Mouse (Mus musculus): ENCODE results near the gene Amz1. TPM values are rescaled to one million over a fixed set of nuclear protein-coding genes. Genes with fewer than 3 reads are reported as not detected.

Amz1 gene
- polyA plus RNA-seq, 1 experiment from 2014 or later = 1.8 TPM

DNA sequence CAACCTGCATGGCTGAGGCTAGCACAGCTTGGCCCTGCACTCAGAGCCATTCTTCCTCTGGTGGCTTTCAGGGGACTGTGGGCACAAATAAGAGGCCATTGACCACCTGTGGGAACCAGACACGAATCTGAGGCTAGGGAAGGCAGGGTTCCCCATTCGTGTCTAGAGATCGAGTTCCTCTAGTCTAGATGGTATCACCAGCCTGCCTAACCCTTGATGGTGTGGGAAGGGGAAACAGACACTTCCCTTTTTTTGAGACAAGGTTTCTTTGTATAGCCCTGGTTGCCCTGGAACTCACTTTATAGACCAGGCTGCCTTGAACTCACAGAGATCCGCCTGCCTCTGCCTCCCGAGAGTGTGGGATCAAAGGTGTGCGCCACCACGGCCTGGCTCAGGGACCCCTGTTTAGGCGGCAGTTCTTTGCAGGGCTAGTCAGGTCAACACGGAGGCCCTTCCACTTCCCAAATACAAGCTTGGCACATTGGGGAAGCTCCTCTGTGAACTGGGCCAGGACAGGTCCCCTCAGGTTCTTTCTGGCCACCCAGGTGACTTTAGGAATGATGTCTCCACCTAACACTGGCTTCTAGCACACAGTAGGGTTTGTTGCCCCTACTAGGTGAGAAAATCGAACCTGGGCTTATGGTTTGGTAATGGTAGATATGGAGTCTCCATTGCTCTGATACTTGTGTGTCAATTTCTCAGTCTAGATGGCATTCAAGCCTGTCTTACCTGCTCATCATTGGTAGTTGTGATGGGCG is 7.3 kb downstream of the Amz1 start:
- no peak overlapping the region for H3K27ac ChIP-seq
- H3K4me2 ChIP-seq (replicated peaks) = no peak overlapping the region
- no peak overlapping the region for H3K9ac ChIP-seq
- H3K4me1 ChIP-seq = peaks cover 8% of the 10 kb centered on the region
- ATAC-seq (ENCODE audit: low FRiP score) = no peak
- H3K4me3 ChIP-seq = no peak overlapping the region
- no peaks in the 10 kb centered on the region for H3K36me3 ChIP-seq
- peaks cover 21% of the 10 kb centered on the region for H3K27me3 ChIP-seq
- 86% methylated on average over 11 of the region's 11 CpGs for WGBS
- H3K9me3 ChIP-seq (replicated peaks) = 0 out of 2 replicates have a peak, but pooled peaks cover 3% of the 10 kb centered on the region

DNA sequence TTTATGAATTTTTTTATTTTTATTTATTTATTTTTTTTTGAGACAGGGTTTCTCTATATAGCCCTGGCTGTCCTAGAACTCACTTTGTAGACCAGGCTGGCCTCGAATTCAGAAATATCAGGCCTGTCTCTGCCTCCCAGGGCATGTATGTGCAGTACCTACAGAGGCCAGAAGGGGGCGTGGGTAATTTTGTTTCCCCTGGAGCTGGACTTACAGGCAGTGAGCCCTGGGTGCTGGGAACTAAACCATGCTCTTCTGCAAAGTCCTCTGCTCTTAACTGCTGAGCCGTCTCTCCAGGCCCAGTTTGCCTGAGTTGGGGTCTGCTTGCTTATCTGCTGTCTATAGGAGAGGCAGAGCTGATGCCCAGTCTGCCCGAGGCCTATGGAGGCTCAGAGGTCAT is 8.3 kb downstream of the Amz1 start:
- Histone ChIP-seq H3K4me2 (replicated peaks) (no peak overlapping the region), H3K9ac (no peak overlapping the region), H3K4me3 (no peak overlapping the region), H3K36me3 (no peaks in the 10 kb centered on the region), H3K27me3 (peaks cover 30% of the 10 kb centered on the region), H3K27ac (no peak overlapping the region), H3K4me1 (peaks cover 5% of the 10 kb centered on the region), H3K9me3 (replicated peaks) (0 out of 2 replicates have a peak, but pooled peaks cover 5% of the 10 kb centered on the region)
- ATAC-seq (ENCODE audit: low FRiP score) = no peak
- 63% methylated on average over 4 of the region's 4 CpGs for WGBS

DNA sequence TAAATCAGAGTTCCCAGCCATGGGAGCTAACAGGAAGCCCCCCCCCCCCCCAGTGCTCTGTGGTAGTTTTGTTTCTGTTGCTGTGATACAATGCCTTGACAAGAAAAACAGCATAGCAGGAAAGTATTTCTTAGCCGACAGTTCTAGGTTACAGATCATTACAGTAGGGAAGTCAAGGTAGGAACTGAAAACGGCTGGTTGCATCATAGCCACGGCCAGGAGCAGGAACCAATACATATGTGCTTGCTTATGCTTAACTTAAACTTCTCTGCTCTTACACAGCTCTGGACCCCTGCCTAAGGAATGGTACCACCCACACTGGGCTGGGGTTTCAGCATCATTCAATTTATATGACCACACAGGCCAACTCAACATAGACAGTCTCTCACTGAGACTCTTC is 9.4 kb downstream of the Amz1 start:
- WGBS = 73% methylated on average over 3 of the region's 3 CpGs

GRCm38 (mm10) chr5:140735297-140735696 is 11.4 kb downstream of the Amz1 start:
- 0 out of 2 replicates have a peak, but pooled peaks cover 5% of the 10 kb centered on the region for H3K9me3 ChIP-seq (replicated peaks)
- no peak overlapping the region for H3K27ac ChIP-seq
- H3K4me2 ChIP-seq (replicated peaks) = peak overlapping the region; percentile 54
- peak overlapping the region; percentile 28 for H3K4me3 ChIP-seq
- peaks cover 5% of the 10 kb centered on the region for H3K4me1 ChIP-seq
- ATAC-seq (ENCODE audit: low FRiP score) = no peak
- WGBS = 2% methylated on average over 22 of the region's 22 CpGs
- peaks cover 36% of the 10 kb centered on the region for H3K27me3 ChIP-seq
- no peaks in the 10 kb centered on the region for H3K36me3 ChIP-seq
- peak overlapping the region; percentile 38 for H3K9ac ChIP-seq

More for the DNA sequence above, 9.4 kb downstream of the Amz1 start:
- H3K9me3 ChIP-seq (replicated peaks) = 0 out of 2 replicates have a peak, but pooled peaks cover 5% of the 10 kb centered on the region
- no peak overlapping the region for H3K4me3 ChIP-seq
- H3K27me3 ChIP-seq = peaks cover 36% of the 10 kb centered on the region
- peaks cover 5% of the 10 kb centered on the region for H3K4me1 ChIP-seq
- no peak overlapping the region for H3K27ac ChIP-seq
- H3K4me2 ChIP-seq (replicated peaks) = no peak overlapping the region
- no peak for ATAC-seq (ENCODE audit: low FRiP score)
- H3K36me3 ChIP-seq = no peaks in the 10 kb centered on the region
- H3K9ac ChIP-seq = no peak overlapping the region

GRCm38 (mm10) chr5:140736166-140736565 is 12.2 kb downstream of the Amz1 start:
- ATAC-seq (ENCODE audit: low FRiP score) = no peak
- no peak overlapping the region for H3K9ac ChIP-seq
- H3K27me3 ChIP-seq = peaks cover 36% of the 10 kb centered on the region
- WGBS = 22% methylated on average over 11 of the region's 13 CpGs
- H3K9me3 ChIP-seq (replicated peaks) = 0 out of 2 replicates have a peak, but pooled peaks cover 5% of the 10 kb centered on the region
- H3K4me2 ChIP-seq (replicated peaks) = no peak overlapping the region
- no peak overlapping the region for H3K4me3 ChIP-seq
- H3K27ac ChIP-seq = no peak overlapping the region
- H3K4me1 ChIP-seq = peaks cover 5% of the 10 kb centered on the region
- H3K36me3 ChIP-seq = no peaks in the 10 kb centered on the region

DNA sequence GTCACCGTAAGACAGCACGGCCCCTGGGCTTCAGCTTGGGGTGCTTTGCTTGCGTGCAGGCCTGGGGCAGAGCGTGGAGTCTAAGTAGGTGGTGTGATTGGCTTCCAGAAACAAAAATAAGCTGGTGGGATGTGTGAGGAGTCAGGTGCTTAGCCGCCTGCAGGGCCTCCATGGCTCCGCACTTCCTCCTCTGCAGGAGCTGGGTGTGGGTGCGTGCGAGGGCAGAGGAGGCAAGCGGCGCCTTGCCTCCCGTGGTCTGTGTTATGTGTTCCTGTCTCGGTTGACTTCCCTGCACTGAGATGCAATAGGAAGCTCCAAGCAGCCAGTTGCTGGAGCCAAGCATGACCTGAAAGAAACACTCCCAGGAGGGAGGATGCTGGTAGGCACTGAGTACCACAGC is 15.9 kb downstream of the Amz1 start:
- ATAC-seq (ENCODE audit: low FRiP score) = no peak
- H3K9ac ChIP-seq = no peak overlapping the region
- peaks cover 29% of the 10 kb centered on the region for H3K27me3 ChIP-seq
- no peak overlapping the region for H3K27ac ChIP-seq
- H3K4me1 ChIP-seq = peaks cover 5% of the 10 kb centered on the region
- no peaks in the 10 kb centered on the region for H3K36me3 ChIP-seq
- H3K4me3 ChIP-seq = no peak overlapping the region
- H3K4me2 ChIP-seq (replicated peaks) = no peak overlapping the region
- H3K9me3 ChIP-seq (replicated peaks) = 0 out of 2 replicates have a peak, but pooled peaks cover 5% of the 10 kb centered on the region
- WGBS = 78% methylated on average over 12 of the region's 12 CpGs

DNA sequence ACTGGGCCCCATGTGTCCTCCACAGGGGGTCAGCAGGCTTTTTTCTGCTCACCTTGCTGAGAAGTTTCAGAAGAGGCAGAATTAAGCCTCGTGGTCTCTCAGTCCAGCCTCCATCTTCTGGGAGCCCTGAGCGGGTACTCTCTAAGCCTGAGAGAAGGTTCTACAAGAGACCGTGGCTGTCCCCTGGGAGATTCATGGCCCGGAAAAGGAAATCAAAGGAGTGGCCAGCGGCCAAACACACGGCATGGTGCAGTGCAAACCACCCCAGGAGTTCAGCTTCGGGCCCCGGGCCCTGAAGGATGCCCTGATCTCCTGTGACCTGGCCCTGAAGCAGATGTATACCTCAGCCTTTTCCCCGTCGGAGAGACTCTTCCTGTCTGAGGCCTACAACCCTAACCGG is 17.1 kb downstream of the Amz1 start:
- no peak overlapping the region for H3K9ac ChIP-seq
- H3K27ac ChIP-seq = no peak overlapping the region
- no peak overlapping the region for H3K4me3 ChIP-seq
- 69% methylated on average over 11 of the region's 11 CpGs for WGBS
- H3K4me2 ChIP-seq (replicated peaks) = no peak overlapping the region
- 0 out of 2 replicates have a peak, but pooled peaks cover 5% of the 10 kb centered on the region for H3K9me3 ChIP-seq (replicated peaks)
- peaks cover 16% of the 10 kb centered on the region for H3K27me3 ChIP-seq
- no peak for ATAC-seq (ENCODE audit: low FRiP score)
- no peaks in the 10 kb centered on the region for H3K4me1 ChIP-seq
- no peaks in the 10 kb centered on the region for H3K36me3 ChIP-seq

DNA sequence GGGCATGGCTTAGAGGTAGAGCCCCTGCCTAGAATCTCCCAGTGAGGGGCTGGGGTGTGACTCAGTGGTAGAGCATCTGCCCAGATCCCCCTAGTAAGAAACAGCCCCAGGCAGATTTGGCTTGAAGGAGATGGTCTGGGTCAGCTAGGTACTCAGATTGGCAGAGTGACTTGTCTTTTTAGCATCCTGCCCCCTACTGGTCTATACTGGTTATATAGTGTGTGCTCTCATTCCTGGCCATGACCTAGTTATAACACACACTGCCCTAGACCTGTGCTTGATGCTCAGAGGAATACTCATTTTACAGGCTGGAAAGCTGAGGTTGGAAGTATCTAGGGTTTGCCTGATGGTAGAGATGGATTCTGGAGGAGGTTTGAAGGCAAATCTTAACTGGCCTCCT is 17.9 kb downstream of the Amz1 start:
- Histone ChIP-seq H3K27ac (no peak overlapping the region), H3K9me3 (replicated peaks) (no peaks in the 10 kb centered on the region), H3K27me3 (peaks cover 9% of the 10 kb centered on the region), H3K36me3 (no peaks in the 10 kb centered on the region), H3K4me3 (no peak overlapping the region), H3K4me2 (replicated peaks) (no peak overlapping the region), H3K4me1 (no peaks in the 10 kb centered on the region; the same call in 1 of the 2 replicates), H3K9ac (no peak overlapping the region)
- no peak for ATAC-seq (ENCODE audit: low FRiP score)

GRCm38 (mm10) chr5:140743706-140744131 is 19.8 kb downstream of the Amz1 start:
- 26% methylated on average over 12 of the region's 12 CpGs for WGBS
- Histone ChIP-seq H3K27me3 (no peaks in the 10 kb centered on the region; the same call in 1 of the 2 replicates), H3K4me2 (replicated peaks) (no peak overlapping the region), H3K36me3 (no peaks in the 10 kb centered on the region), H3K9ac (no peak overlapping the region), H3K9me3 (replicated peaks) (no peaks in the 10 kb centered on the region), H3K27ac (no peak overlapping the region), H3K4me3 (no peak overlapping the region), H3K4me1 (peaks cover 2% of the 10 kb centered on the region)
- no peak for ATAC-seq (ENCODE audit: low FRiP score)

- H3K9me3 ChIP-seq (replicated peaks) = 0 out of 2 replicates have a peak, but pooled peaks cover 5% of the 10 kb centered on the region
- H3K27ac ChIP-seq = no peak overlapping the region
These were observed 24.5 kb downstream of the Amz1 start for GRCm38 (mm10) chr5:140748425-140748824.

DNA sequence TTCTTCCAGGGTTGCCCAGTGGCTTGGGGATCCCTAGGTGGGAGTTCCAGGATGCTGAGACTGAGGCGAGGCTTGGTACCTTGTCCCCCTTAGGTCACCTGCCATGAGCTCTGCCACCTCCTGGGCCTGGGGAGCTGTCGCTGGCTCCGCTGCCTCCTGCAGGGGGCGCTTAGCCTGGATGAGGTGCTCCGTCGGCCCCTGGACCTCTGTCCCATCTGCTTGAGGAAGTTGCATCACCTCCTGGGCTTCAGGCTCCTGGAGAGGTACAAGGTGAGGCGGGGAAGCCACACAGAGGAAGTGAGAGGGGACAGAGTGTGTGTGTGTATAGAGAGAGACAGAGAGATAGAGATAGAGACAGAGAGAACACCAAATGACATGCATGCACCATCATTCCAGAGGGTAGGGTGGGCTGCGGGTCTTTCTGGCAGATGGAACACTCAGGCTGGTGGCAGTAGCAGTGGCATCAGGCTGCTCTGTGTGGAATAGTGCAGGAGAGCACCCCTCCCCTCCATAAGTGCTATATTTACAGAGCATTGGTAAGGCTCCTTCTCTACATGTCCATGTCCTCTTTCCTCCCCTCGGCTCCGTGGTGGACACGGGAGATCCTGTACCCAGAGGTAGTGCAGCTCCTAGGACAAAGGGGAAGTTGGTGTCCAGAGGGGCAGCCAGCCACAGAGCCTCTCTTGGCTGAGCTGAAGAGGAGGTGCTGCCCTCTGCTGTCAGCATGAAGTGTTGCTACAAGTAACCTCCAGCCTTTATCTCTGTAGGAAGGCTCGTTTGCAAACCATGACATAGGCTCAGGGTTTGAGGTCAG is 25.3 kb downstream of the Amz1 start:
- Histone ChIP-seq H3K27me3 (no peaks in the 10 kb centered on the region), H3K4me2 (replicated peaks) (peak overlapping the region; percentile 49), H3K27ac (no peak overlapping the region), H3K4me1 (peaks cover 10% of the 10 kb centered on the region), H3K4me3 (peak overlapping the region; percentile 22), H3K9ac (peak overlapping the region; percentile 42), H3K36me3 (no peaks in the 10 kb centered on the region), H3K9me3 (replicated peaks) (0 out of 2 replicates have a peak, but pooled peaks cover 5% of the 10 kb centered on the region)
- ATAC-seq (ENCODE audit: low FRiP score) = peak; percentile 73
- WGBS = 24% methylated on average over 12 of the region's 12 CpGs

More at GRCm38 (mm10) chr5:140748425-140748824, 24.5 kb downstream of the Amz1 start:
- Histone ChIP-seq H3K27me3 (no peaks in the 10 kb centered on the region; the same call in 1 of the 2 replicates), H3K4me3 (no peak overlapping the region), H3K4me2 (replicated peaks) (no peak overlapping the region), H3K9ac (no peak overlapping the region; the same call in 1 of the 2 replicates), H3K4me1 (peaks cover 10% of the 10 kb centered on the region), H3K36me3 (no peaks in the 10 kb centered on the region)
- WGBS = 79% methylated on average over 10 of the region's 10 CpGs
- no peak for ATAC-seq (ENCODE audit: low FRiP score)

DNA sequence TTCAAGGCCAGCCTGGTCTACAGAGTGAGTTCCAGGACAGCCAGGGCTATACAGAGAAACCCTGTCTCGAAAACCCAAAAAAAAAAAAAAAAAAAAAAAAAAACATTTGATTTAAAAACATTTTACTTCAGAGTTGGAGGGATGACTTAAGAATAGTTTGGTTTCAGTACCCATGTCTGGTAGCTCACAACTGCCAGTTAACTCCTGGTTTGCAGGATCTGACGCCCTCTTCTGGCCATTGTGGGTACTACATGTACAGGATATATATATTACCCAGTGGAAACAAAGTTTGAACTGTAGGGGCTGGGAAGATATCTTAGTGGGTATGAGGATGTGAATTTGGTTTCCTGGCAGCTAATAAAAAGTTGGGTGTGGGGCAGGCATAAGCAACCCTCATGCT is 27.0 kb downstream of the Amz1 start:
- Histone ChIP-seq H3K4me3 (no peak overlapping the region), H3K36me3 (no peaks in the 10 kb centered on the region), H3K27me3 (no peaks in the 10 kb centered on the region), H3K9ac (no peak overlapping the region), H3K4me2 (replicated peaks) (no peak overlapping the region), H3K9me3 (replicated peaks) (0 out of 2 replicates have a peak, but pooled peaks cover 5% of the 10 kb centered on the region), H3K27ac (no peak overlapping the region), H3K4me1 (peaks cover 10% of the 10 kb centered on the region)
- ATAC-seq (ENCODE audit: low FRiP score) = no peak
- WGBS = 0% methylated on average over 1 of the region's 2 CpGs
